Mouse (Mus musculus) forebrain, embryonic 15.5 days (tissue): ENCODE data around the gene Ston1. TPM values are rescaled to one million over a fixed set of nuclear protein-coding genes. Genes with fewer than 3 reads are reported as not detected.

Experiments used
- ATAC-seq: fragments of 200-750 bp; cut with Nextera tagmentation; replicated peaks from 2 replicates; pipeline ENCODE4 v1.8.0; 2017; ENCODE audit warnings: mild to moderate bottlenecking, moderate TSS enrichment, moderate library complexity
- H3K27ac ChIP-seq: fragments of 300-500 bp; sonication (generic); replicated peaks from 2 replicates; pipeline ENCODE4 v1.5.1; 2015; ENCODE audit warnings: mild to moderate bottlenecking, inconsistent platforms
- H3K27me3 ChIP-seq: fragments of 300-500 bp; sonication (generic); 2 replicates; pipeline ENCODE4 v1.6.1; 2015; ENCODE audit warnings: inconsistent platforms
- H3K36me3 ChIP-seq: fragments of 300-500 bp; sonication (generic); 2 replicates; pipeline ENCODE4 v1.6.1; 2015; ENCODE audit warnings: mild to moderate bottlenecking, inconsistent platforms
- H3K4me1 ChIP-seq: fragments of 300-500 bp; sonication (generic); 2 replicates; pipeline ENCODE4 v1.6.1; 2015; ENCODE audit warnings: inconsistent platforms
- H3K4me2 ChIP-seq: fragments of 300-500 bp; sonication (generic); replicated peaks from 2 replicates; pipeline ENCODE4 v1.6.1; 2015; ENCODE audit warnings: mild to moderate bottlenecking, inconsistent platforms
- H3K4me3 ChIP-seq: fragments of 300-500 bp; sonication (generic); 2 replicates; pipeline ENCODE4 v1.5.1; 2015; ENCODE audit warnings: mild to moderate bottlenecking, inconsistent platforms
- H3K9ac ChIP-seq: fragments of 300-500 bp; sonication (generic); replicated peaks from 2 replicates; pipeline ENCODE4 v1.6.1; 2015; ENCODE audit warnings: mild to moderate bottlenecking, inconsistent platforms
- H3K9me3 ChIP-seq: fragments of 300-500 bp; sonication (generic); 2 replicates; pipeline ENCODE4 v1.6.1; 2016; ENCODE audit warnings: inconsistent platforms
- WGBS: fragments of 180-500 bp; shearing (Covaris S2); methylation state at CpG from one replicate; pipeline ENCODE4 v1.1.7; 2015; ENCODE audit warnings: mixed read lengths; 5-methylcytosine and 5-hydroxymethylcytosine counted together
- polyA plus RNA-seq: library from polyadenylated mRNA; unstranded; fragments of >200 nt; fragmentation: Nextera tagmentation; extraction: Ambion mirVana; gene quantifications from 2 replicates; pipeline ENCODE4 v1.2.1, GENCODE M21; 2015

Ston1 gene
- polyA plus RNA-seq, 1 experiment from 2014 or later, result 1.9 TPM

DNA sequence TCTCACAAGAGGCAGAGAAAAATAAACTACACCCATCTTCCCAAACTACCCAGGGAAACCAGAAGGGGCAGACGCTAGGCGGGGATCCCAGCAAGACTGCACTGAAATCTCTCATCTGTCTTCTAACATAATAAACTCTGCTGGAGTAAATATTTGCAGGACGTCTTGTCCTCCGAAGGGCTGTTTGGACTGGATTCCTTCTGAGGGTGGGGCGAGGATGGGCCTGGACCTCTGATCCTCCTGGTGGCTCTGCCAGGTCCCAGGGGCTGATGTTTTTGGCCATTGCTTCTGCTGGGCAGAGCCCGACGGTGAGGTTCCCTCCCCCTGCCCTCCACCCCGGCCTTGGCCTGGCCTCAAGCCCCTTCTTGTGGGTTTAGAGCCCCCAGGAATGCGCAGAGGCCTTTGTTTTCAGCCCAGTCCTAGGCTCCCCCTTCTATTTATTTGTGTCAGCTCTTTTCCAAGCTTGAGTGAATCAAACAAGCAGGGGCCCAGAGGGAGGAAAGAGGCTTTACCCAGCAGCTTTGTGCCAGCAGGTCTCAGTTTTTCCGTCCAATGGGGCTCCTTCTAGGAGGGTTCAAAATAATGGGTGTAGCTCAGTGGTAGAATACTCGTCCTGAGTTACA is 32.6 kb downstream of the Ston1 start:
- 7% methylated on average over 11 of the region's 11 CpGs for WGBS
- Histone ChIP-seq H3K27me3 (no peaks in the 10 kb centered on the region), H3K9me3 (no peaks in the 10 kb centered on the region), H3K4me2 (no peak overlapping the region), H3K9ac (no peak overlapping the region), H3K27ac (peak overlapping the region; percentile 83), H3K4me3 (no peak overlapping the region), H3K4me1 (peaks cover 24% of the 10 kb centered on the region), H3K36me3 (no peaks in the 10 kb centered on the region)
- ATAC-seq, result peak; percentile 80

DNA sequence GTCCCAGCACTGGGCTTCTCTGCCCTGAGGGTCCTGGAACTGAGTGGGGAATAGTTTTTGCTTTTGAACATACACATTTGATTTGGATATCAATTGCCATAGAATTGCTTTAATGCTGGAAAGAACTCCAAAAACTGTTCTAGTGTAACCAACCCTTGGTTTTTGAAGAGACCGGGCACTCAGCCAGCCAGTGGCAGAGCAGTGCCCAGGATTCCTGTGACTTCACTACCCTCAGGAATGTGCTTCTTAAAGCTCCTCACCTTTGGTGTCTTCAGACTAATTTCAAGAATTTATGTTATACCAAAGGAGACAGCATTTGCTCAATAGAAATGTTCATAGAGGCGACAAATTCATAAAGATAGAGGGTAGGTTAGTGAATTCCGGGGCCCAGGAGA is 33.1 kb downstream of the Ston1 start:
- H3K9ac ChIP-seq, result no peak overlapping the region
- no peaks in the 10 kb centered on the region for H3K27me3 ChIP-seq
- H3K27ac ChIP-seq, result peak overlapping the region; percentile 83
- peaks cover 24% of the 10 kb centered on the region for H3K4me1 ChIP-seq
- no peak overlapping the region for H3K4me2 ChIP-seq
- H3K9me3 ChIP-seq, result no peaks in the 10 kb centered on the region
- H3K4me3 ChIP-seq, result no peak overlapping the region
- peak; percentile 27; the same call in 1 of the 2 replicates for ATAC-seq
- H3K36me3 ChIP-seq, result no peaks in the 10 kb centered on the region
- WGBS, result 55% methylated on average over 3 of the region's 3 CpGs

DNA sequence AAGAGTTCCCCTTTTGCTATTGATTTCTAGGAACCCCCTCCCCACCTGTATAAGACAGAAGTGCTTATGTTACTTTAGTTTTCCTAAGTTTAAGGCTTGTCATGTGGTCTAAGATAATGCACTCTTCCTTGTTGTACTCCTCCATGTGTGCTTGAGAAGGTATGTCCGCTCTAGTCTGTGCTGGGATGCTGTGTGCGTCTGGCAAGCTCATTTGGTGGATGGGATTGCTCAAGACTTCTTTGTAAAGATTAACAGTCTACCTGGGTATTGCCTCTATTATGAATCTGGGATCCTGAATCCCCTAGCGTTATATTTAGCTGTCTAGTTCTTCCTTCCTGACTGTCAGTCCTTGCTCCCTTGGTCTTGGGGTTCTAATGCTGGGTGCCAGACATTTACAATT is 35.1 kb downstream of the Ston1 start:
- WGBS, result 95% methylated on average over 3 of the region's 3 CpGs

GRCm38 (mm10) chr17:88636076-88636475 is 38.6 kb downstream of the Ston1 start:
- 88% methylated on average over 14 of the region's 14 CpGs for WGBS

More for the DNA sequence above, 35.1 kb downstream of the Ston1 start:
- peaks cover 30% of the 10 kb centered on the region for H3K4me1 ChIP-seq
- no peak overlapping the region for H3K4me3 ChIP-seq
- ATAC-seq, result no peak
- no peaks in the 10 kb centered on the region for H3K9me3 ChIP-seq
- no peaks in the 10 kb centered on the region for H3K36me3 ChIP-seq
- no peak overlapping the region for H3K9ac ChIP-seq
- H3K4me2 ChIP-seq, result no peak overlapping the region
- no peak overlapping the region for H3K27ac ChIP-seq
- no peaks in the 10 kb centered on the region for H3K27me3 ChIP-seq

GRCm38 (mm10) chr17:88636587-88636986 is 39.1 kb downstream of the Ston1 start:
- peak; percentile 28; the same call in 1 of the 2 replicates for ATAC-seq
- H3K4me1 ChIP-seq, result peaks cover 10% of the 10 kb centered on the region; the same call in 1 of the 2 replicates
- no peak overlapping the region for H3K9ac ChIP-seq
- H3K27ac ChIP-seq, result 0 out of 2 replicates have a peak overlapping the region, but pooled peaks have one; percentile 40
- no peaks in the 10 kb centered on the region for H3K9me3 ChIP-seq
- H3K4me2 ChIP-seq, result no peak overlapping the region
- WGBS, result 66% methylated on average over 12 of the region's 12 CpGs
- H3K27me3 ChIP-seq, result no peaks in the 10 kb centered on the region
- H3K4me3 ChIP-seq, result no peak overlapping the region
- H3K36me3 ChIP-seq, result no peaks in the 10 kb centered on the region

More at GRCm38 (mm10) chr17:88636076-88636475, 38.6 kb downstream of the Ston1 start:
- Histone ChIP-seq H3K4me1 (peaks cover 10% of the 10 kb centered on the region; the same call in 1 of the 2 replicates), H3K4me2 (no peak overlapping the region), H3K27me3 (no peaks in the 10 kb centered on the region), H3K9me3 (no peaks in the 10 kb centered on the region), H3K9ac (no peak overlapping the region), H3K36me3 (no peaks in the 10 kb centered on the region), H3K27ac (no peak overlapping the region), H3K4me3 (no peak overlapping the region)
- ATAC-seq, result no peak

- no peak overlapping the region for H3K27ac ChIP-seq
- no peaks in the 10 kb centered on the region for H3K27me3 ChIP-seq
- WGBS, result 29% methylated on average over 6 of the region's 6 CpGs
- H3K4me1 ChIP-seq, result peaks cover 7% of the 10 kb centered on the region; the same call in 1 of the 2 replicates
- no peaks in the 10 kb centered on the region for H3K9me3 ChIP-seq
- no peak overlapping the region for H3K9ac ChIP-seq
- no peak overlapping the region for H3K4me3 ChIP-seq
- H3K4me2 ChIP-seq, result no peak overlapping the region
- peak; percentile 58 for ATAC-seq
- H3K36me3 ChIP-seq, result no peaks in the 10 kb centered on the region
These were observed 43.5 kb downstream of the Ston1 start for GRCm38 (mm10) chr17:88641012-88641411.

- WGBS, result 89% methylated on average over 8 of the region's 8 CpGs
- Histone ChIP-seq H3K4me2 (no peak overlapping the region), H3K27ac (no peak overlapping the region), H3K9ac (no peak overlapping the region), H3K36me3 (no peaks in the 10 kb centered on the region), H3K4me3 (no peak overlapping the region), H3K4me1 (peaks cover 3% of the 10 kb centered on the region; the same call in 1 of the 2 replicates), H3K27me3 (no peaks in the 10 kb centered on the region), H3K9me3 (no peaks in the 10 kb centered on the region)
- no peak for ATAC-seq
These were observed 44.4 kb downstream of the Ston1 start for GRCm38 (mm10) chr17:88641836-88642235.

DNA sequence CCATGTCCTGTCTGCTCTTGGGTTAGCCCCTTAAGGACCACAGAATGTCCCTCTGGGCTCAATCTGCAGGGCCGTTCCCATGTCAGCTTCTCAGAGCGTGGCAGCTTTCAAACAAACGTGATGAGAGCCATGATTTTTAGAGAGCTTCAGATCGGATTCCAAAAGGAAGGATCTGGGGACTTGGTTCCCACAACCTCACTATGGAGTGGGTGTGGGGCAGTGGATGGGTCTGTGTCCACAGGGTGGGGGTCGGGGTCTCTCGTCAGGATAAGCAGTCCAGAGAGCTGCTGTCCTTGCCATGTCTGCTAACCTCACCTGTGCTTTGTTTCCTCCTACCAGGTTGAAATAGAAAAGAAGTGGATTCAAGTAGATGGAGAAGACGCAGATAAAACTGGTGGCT is 47.4 kb downstream of the Ston1 start:
- no peaks in the 10 kb centered on the region for H3K4me1 ChIP-seq
- H3K4me2 ChIP-seq, result no peak overlapping the region
- no peak overlapping the region for H3K4me3 ChIP-seq
- H3K9me3 ChIP-seq, result no peaks in the 10 kb centered on the region
- WGBS, result 91% methylated on average over 7 of the region's 7 CpGs
- ATAC-seq, result no peak
- no peak overlapping the region for H3K9ac ChIP-seq
- no peaks in the 10 kb centered on the region for H3K36me3 ChIP-seq
- H3K27ac ChIP-seq, result no peak overlapping the region
- no peaks in the 10 kb centered on the region for H3K27me3 ChIP-seq

GRCm38 (mm10) chr17:88645299-88645698 is 47.8 kb downstream of the Ston1 start:
- no peaks in the 10 kb centered on the region for H3K36me3 ChIP-seq
- no peak overlapping the region for H3K4me3 ChIP-seq
- H3K9ac ChIP-seq, result no peak overlapping the region
- no peak overlapping the region for H3K4me2 ChIP-seq
- H3K4me1 ChIP-seq, result no peaks in the 10 kb centered on the region
- H3K27me3 ChIP-seq, result no peaks in the 10 kb centered on the region
- no peaks in the 10 kb centered on the region for H3K9me3 ChIP-seq
- WGBS, result 92% methylated on average over 11 of the region's 11 CpGs
- no peak for ATAC-seq
- no peak overlapping the region for H3K27ac ChIP-seq

DNA sequence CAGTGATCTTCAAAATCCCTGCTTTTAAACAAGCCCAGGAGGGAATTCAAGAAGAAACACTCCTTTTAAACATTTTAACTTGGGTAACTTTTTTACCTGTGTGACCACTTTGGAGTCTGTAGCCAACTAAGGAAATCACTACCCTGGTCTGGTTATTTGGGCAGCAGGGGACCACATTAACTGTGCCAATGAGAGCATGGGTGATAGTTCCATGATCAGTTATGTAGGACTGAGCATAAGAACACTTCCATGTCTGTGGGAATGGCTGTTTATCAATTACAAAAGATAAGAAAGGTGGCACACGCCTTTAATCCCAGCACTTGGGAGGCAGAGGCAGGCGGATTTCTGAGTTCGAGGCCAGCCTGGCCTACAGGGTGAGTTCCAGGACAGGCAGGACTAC is 49.7 kb downstream of the Ston1 start:
- Histone ChIP-seq H3K4me3 (no peak overlapping the region), H3K9me3 (no peaks in the 10 kb centered on the region), H3K27ac (no peak overlapping the region), H3K4me1 (peaks cover 5% of the 10 kb centered on the region; the same call in 1 of the 2 replicates), H3K27me3 (no peaks in the 10 kb centered on the region), H3K36me3 (no peaks in the 10 kb centered on the region), H3K4me2 (no peak overlapping the region), H3K9ac (no peak overlapping the region)
- ATAC-seq, result no peak
- WGBS, result 97% methylated on average over 3 of the region's 3 CpGs

- H3K4me2 ChIP-seq, result no peak overlapping the region
- H3K9ac ChIP-seq, result no peak overlapping the region
- no peaks in the 10 kb centered on the region for H3K9me3 ChIP-seq
- WGBS, result 4% methylated on average over 9 of the region's 9 CpGs
- peak; percentile 45 for ATAC-seq
- H3K27me3 ChIP-seq, result no peaks in the 10 kb centered on the region
- peaks cover 14% of the 10 kb centered on the region for H3K4me1 ChIP-seq
- H3K27ac ChIP-seq, result no peak overlapping the region
- H3K4me3 ChIP-seq, result no peak overlapping the region
- H3K36me3 ChIP-seq, result no peaks in the 10 kb centered on the region
These were observed 54.5 kb downstream of the Ston1 start for GRCm38 (mm10) chr17:88652010-88652409.

DNA sequence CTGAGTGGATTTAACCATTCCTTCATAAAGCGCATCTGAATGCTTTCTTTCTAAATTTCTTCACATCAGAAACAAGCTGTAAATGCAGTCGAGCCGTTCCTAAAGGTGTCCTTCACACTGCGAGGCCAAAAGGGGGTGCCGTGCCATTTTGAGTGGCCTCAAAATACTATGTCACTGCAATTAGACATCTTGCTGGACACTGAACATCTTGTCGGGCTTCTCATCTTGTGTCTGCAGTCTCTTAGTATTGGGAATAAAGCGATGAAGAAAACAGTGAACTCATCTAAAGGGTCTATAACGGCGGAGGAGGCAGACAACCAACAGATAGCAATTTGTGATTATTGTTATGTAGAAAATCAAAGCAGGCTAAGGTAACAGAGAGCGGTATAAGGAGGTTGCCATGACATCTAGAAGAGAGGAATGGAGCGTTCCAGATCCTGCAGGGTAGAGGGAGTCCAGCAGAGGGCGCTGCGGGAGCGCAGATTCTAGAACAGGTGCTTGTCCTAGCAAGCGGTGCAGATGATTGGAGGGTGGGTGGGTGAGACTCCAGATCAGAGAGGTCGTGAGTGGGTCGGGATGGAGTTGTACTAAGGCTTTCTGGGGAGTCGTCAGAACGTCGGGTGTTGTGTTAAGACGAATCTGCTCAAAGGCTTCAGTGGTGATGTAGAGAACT is 55.4 kb downstream of the Ston1 start:
- WGBS, result 18% methylated on average over 21 of the region's 21 CpGs
- Histone ChIP-seq H3K4me2 (peak overlapping the region; percentile 22), H3K27ac (no peak overlapping the region; the same call in 1 of the 2 replicates), H3K36me3 (no peaks in the 10 kb centered on the region), H3K4me3 (no peak overlapping the region), H3K4me1 (peaks cover 14% of the 10 kb centered on the region), H3K27me3 (no peaks in the 10 kb centered on the region), H3K9ac (no peak overlapping the region), H3K9me3 (no peaks in the 10 kb centered on the region)
- peak; percentile 80 for ATAC-seq
